Mouse (Mus musculus) ovary, postnatal 36 days (tissue): ENCODE data around the gene Ank3.

ENCODE experiments used
- DNase-seq: peaks from one replicate; pipeline ENCODE4 v3.0.0; 2022; ENCODE audit warnings: low spot score, mixed read lengths

The Ank3 gene

GRCm38 (mm10) chr10:69936443-69937067, 538.0 kb downstream of the Ank3 start:
- no peak for DNase-seq

GRCm38 (mm10) chr10:69937291-69937921, 538.8 kb downstream of the Ank3 start:
- DNase-seq: no peak

- DNase-seq: no peak
Measured at GRCm38 (mm10) chr10:69939144-69939543, 540.6 kb downstream of the Ank3 start.

- DNase-seq: no peak
Measured at GRCm38 (mm10) chr10:69939966-69940365, 541.4 kb downstream of the Ank3 start.

GRCm38 (mm10) chr10:69941001-69941400, 542.4 kb downstream of the Ank3 start:
- no peak for DNase-seq

GRCm38 (mm10) chr10:69944845-69945244, 546.3 kb downstream of the Ank3 start:
- DNase-seq: no peak

- DNase-seq: no peak
Measured at GRCm38 (mm10) chr10:69945870-69946269, 547.3 kb downstream of the Ank3 start.

GRCm38 (mm10) chr10:69946271-69946670, 547.7 kb downstream of the Ank3 start:
- no peak for DNase-seq

- no peak for DNase-seq
Measured at GRCm38 (mm10) chr10:69947093-69947492, 548.5 kb downstream of the Ank3 start.

- no peak for DNase-seq
Measured at GRCm38 (mm10) chr10:69950236-69950918, 551.8 kb downstream of the Ank3 start.

- no peak for DNase-seq
Measured at GRCm38 (mm10) chr10:69950919-69951236, 552.3 kb downstream of the Ank3 start.

- no peak for DNase-seq
Measured at GRCm38 (mm10) chr10:69951426-69951825, 552.9 kb downstream of the Ank3 start.

- no peak for DNase-seq
Measured at GRCm38 (mm10) chr10:69952316-69952715, 553.7 kb downstream of the Ank3 start.

- no peak for DNase-seq
Measured at GRCm38 (mm10) chr10:69954657-69955267, 556.2 kb downstream of the Ank3 start.

- DNase-seq: no peak
Measured at GRCm38 (mm10) chr10:69962226-69962625, 563.7 kb downstream of the Ank3 start.

GRCm38 (mm10) chr10:69962976-69963375, 564.4 kb downstream of the Ank3 start:
- no peak for DNase-seq

GRCm38 (mm10) chr10:69964611-69965010, 566.0 kb downstream of the Ank3 start:
- DNase-seq: no peak

GRCm38 (mm10) chr10:69965085-69965484, 566.5 kb downstream of the Ank3 start:
- no peak for DNase-seq

GRCm38 (mm10) chr10:69967994-69968393, 569.4 kb downstream of the Ank3 start:
- no peak for DNase-seq

GRCm38 (mm10) chr10:69979636-69980035, 581.1 kb downstream of the Ank3 start:
- no peak for DNase-seq

- no peak for DNase-seq
Measured at GRCm38 (mm10) chr10:69981386-69982097, 583.0 kb downstream of the Ank3 start.

GRCm38 (mm10) chr10:69982701-69983100, 584.1 kb downstream of the Ank3 start:
- DNase-seq: no peak
